Mouse (Mus musculus) embryonic facial prominence, embryonic 10.5 days (tissue): ENCODE data around the gene Zbtb12. TPM values are rescaled to one million over a fixed set of nuclear protein-coding genes. Genes with fewer than 3 reads are reported as not detected.

Source experiments
- DNase-seq: peaks from one replicate; pipeline ENCODE4 v3.0.0-alpha.2; 2017; ENCODE audit warnings: low spot score
- H3K27ac ChIP-seq: fragments of 300-500 bp; sonication (generic); replicated peaks from 2 replicates; pipeline ENCODE4 v1.5.1; 2016; ENCODE audit warnings: mild to moderate bottlenecking
- H3K27me3 ChIP-seq: fragments of 300-500 bp; sonication (generic); replicated peaks from 2 replicates; pipeline ENCODE4 v1.6.1; 2016; ENCODE audit warnings: low read depth, mild to moderate bottlenecking; ENCODE audit not compliant: poor library complexity, severe bottlenecking
- H3K36me3 ChIP-seq: fragments of 300-500 bp; sonication (generic); replicated peaks from 2 replicates; pipeline ENCODE4 v1.6.1; 2016; ENCODE audit warnings: mild to moderate bottlenecking, moderate library complexity
- H3K4me1 ChIP-seq: fragments of 300-500 bp; sonication (generic); 2 replicates; pipeline ENCODE4 v1.6.1; 2016
- H3K4me3 ChIP-seq: fragments of 300-500 bp; sonication (generic); 2 replicates; pipeline ENCODE4 v1.5.1; 2016; ENCODE audit warnings: mild to moderate bottlenecking, moderate library complexity
- H3K9me3 ChIP-seq: fragments of 300-500 bp; sonication (generic); 2 replicates; pipeline ENCODE4 v1.6.1; 2016; ENCODE audit warnings: mild to moderate bottlenecking
- WGBS: fragments of 180-500 bp; shearing (Covaris S2); methylation state at CpG from one replicate; pipeline ENCODE4 v1.1.7; 2016; 5-methylcytosine and 5-hydroxymethylcytosine counted together
- polyA plus RNA-seq: library from polyadenylated mRNA; unstranded; fragments of >200 nt; fragmentation: Nextera tagmentation; extraction: Ambion mirVana; gene quantifications from 2 replicates; pipeline ENCODE4 v1.2.1, GENCODE M21; 2016

Zbtb12 gene
- polyA plus RNA-seq, 1 experiment from 2014 or later: 6.2 TPM

DNA sequence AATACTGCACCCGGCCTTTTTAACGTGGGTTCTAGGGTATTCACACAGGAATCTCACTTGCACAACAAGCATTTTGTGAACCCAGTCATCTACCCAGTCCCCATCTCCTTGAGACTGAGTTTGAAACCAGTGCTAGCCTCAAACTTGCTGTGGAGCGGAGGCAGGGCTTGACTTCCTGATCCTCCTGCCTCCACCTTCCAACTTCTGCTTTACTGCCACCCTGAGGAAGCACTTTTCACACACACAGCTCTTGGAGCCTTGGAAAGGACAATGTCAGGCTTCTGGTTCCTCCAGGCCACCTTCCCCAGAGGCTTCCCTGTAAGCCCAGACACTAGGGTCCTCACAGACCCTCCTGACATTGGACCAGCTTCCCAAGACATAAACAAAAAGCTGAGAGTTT lies 4.0 kb downstream of the Zbtb12 start:
- WGBS: 64% methylated on average over 3 of the region's 3 CpGs
- no peaks in the 10 kb centered on the region for H3K9me3 ChIP-seq
- H3K4me3 ChIP-seq: no peak overlapping the region
- H3K36me3 ChIP-seq: no peaks in the 10 kb centered on the region
- no peak overlapping the region for H3K27ac ChIP-seq
- H3K27me3 ChIP-seq: peaks cover 38% of the 10 kb centered on the region
- peaks cover 27% of the 10 kb centered on the region for H3K4me1 ChIP-seq
- DNase-seq: no peak

- H3K4me1 ChIP-seq: peaks cover 20% of the 10 kb centered on the region
- H3K27me3 ChIP-seq: peaks cover 36% of the 10 kb centered on the region
- 88% methylated on average over 6 of the region's 6 CpGs for WGBS
- no peaks in the 10 kb centered on the region for H3K9me3 ChIP-seq
- no peak overlapping the region for H3K27ac ChIP-seq
- H3K36me3 ChIP-seq: no peaks in the 10 kb centered on the region
- no peak overlapping the region for H3K4me3 ChIP-seq
- no peak for DNase-seq
These were observed 5.4 kb downstream of the Zbtb12 start for GRCm38 (mm10) chr17:34884704-34885103.

GRCm38 (mm10) chr17:34885615-34886014 lies 6.3 kb downstream of the Zbtb12 start:
- Histone ChIP-seq H3K4me1 (peaks cover 17% of the 10 kb centered on the region), H3K4me3 (no peak overlapping the region), H3K9me3 (no peaks in the 10 kb centered on the region), H3K27me3 (peaks cover 31% of the 10 kb centered on the region), H3K36me3 (no peaks in the 10 kb centered on the region), H3K27ac (no peak overlapping the region)
- WGBS: 86% methylated on average over 3 of the region's 3 CpGs
- DNase-seq: no peak

DNA sequence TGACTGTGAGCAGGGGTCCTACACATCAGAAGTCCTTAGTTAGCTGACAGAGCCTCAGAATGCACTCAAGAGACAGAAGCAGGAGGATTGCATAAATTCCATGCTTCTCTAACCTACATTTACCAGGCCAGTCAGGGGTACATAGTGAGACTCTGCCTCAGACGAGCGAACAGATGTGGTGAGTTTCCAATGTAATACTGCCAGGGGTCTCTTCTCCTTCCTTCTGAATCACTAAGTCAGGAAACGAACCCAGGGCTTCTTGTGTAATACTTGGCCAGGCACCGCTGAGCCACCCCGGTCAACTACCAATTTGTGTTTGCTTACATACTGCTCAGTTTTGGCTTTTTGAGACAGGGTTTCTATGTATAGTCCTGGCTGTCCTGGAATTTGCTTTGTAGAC lies 8.7 kb downstream of the Zbtb12 start:
- no peak overlapping the region for H3K27ac ChIP-seq
- 90% methylated on average over 5 of the region's 5 CpGs for WGBS
- peaks cover 8% of the 10 kb centered on the region for H3K4me1 ChIP-seq
- peaks cover 12% of the 10 kb centered on the region for H3K27me3 ChIP-seq
- H3K9me3 ChIP-seq: no peaks in the 10 kb centered on the region
- H3K4me3 ChIP-seq: no peak overlapping the region
- no peaks in the 10 kb centered on the region for H3K36me3 ChIP-seq
- DNase-seq: no peak

- H3K27ac ChIP-seq: no peak overlapping the region
- no peak for DNase-seq
- 86% methylated on average over 12 of the region's 12 CpGs for WGBS
- H3K4me3 ChIP-seq: no peak overlapping the region
- H3K27me3 ChIP-seq: no peaks in the 10 kb centered on the region
- peaks cover 15% of the 10 kb centered on the region for H3K4me1 ChIP-seq
- no peaks in the 10 kb centered on the region for H3K9me3 ChIP-seq
- no peaks in the 10 kb centered on the region for H3K36me3 ChIP-seq
These were observed 10.9 kb downstream of the Zbtb12 start for GRCm38 (mm10) chr17:34890074-34890743.

GRCm38 (mm10) chr17:34891377-34891776 lies 12.1 kb downstream of the Zbtb12 start:
- Histone ChIP-seq H3K4me1 (peaks cover 27% of the 10 kb centered on the region), H3K4me3 (no peak overlapping the region), H3K9me3 (peaks cover 3% of the 10 kb centered on the region; the same call in 1 of the 2 replicates), H3K27me3 (no peaks in the 10 kb centered on the region), H3K27ac (no peak overlapping the region), H3K36me3 (peaks cover 11% of the 10 kb centered on the region)
- 90% methylated on average over 2 of the region's 2 CpGs for WGBS
- no peak for DNase-seq

DNA sequence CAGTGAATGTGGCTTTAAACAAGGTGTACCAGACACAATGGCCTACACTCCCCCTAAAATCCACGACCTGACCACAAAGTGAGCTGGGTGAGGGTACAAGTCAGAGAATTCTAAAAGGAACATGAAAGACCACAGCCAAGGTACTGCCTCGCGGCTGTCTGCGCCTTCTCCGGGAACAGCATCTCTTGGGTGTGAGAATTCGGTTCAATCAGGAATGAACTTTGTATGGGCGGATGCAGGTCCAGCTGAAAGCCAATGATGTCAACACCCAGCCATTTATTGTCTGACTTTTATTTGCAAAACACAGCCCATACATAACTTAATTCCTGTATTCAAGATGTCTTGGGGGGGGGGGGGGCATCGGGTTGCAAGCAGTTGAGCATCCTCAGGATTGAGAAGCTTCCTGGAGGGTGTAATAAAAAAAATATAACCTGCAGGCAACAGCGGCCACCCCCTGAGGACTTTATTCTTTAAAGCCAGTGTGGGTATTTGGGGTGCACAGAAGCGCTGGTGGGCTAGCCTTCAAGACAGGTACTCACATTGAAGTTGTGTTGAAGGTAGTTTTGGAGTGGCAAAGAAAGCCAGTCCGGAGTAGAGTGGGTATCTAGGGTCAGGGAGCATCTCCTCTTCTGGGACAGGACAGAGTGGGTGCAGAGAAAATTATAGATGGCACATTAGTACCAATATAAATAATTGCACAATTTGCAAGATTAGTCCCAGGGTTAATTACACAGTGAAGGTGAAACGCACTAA lies 14.0 kb downstream of the Zbtb12 start:
- Histone ChIP-seq H3K36me3 (peaks cover 18% of the 10 kb centered on the region), H3K4me3 (peak overlapping the region; percentile 99), H3K27me3 (no peaks in the 10 kb centered on the region), H3K27ac (peak overlapping the region; percentile 99), H3K9me3 (peaks cover 4% of the 10 kb centered on the region; the same call in 1 of the 2 replicates), H3K4me1 (peaks cover 44% of the 10 kb centered on the region)
- no peak for DNase-seq
- 70% methylated on average over 12 of the region's 12 CpGs for WGBS

- H3K4me3 ChIP-seq: peak overlapping the region; percentile 99
- H3K27ac ChIP-seq: peak overlapping the region; percentile 99
- H3K36me3 ChIP-seq: peaks cover 18% of the 10 kb centered on the region
- peaks cover 4% of the 10 kb centered on the region; the same call in 1 of the 2 replicates for H3K9me3 ChIP-seq
- peak; percentile 98 for DNase-seq
- no peaks in the 10 kb centered on the region for H3K27me3 ChIP-seq
- H3K4me1 ChIP-seq: peaks cover 46% of the 10 kb centered on the region
- under 1% methylated on average over 46 of the region's 51 CpGs for WGBS
These were observed 14.9 kb downstream of the Zbtb12 start for GRCm38 (mm10) chr17:34894074-34894597.

GRCm38 (mm10) chr17:34894801-34895530 lies 15.7 kb downstream of the Zbtb12 start:
- Histone ChIP-seq H3K4me3 (peak overlapping the region; percentile 99), H3K36me3 (peaks cover 18% of the 10 kb centered on the region), H3K4me1 (peaks cover 53% of the 10 kb centered on the region), H3K27ac (peak overlapping the region; percentile 99), H3K27me3 (no peaks in the 10 kb centered on the region), H3K9me3 (peaks cover 4% of the 10 kb centered on the region; the same call in 1 of the 2 replicates)
- 8% methylated on average over 51 of the region's 51 CpGs for WGBS
- DNase-seq: peak; percentile 59

DNA sequence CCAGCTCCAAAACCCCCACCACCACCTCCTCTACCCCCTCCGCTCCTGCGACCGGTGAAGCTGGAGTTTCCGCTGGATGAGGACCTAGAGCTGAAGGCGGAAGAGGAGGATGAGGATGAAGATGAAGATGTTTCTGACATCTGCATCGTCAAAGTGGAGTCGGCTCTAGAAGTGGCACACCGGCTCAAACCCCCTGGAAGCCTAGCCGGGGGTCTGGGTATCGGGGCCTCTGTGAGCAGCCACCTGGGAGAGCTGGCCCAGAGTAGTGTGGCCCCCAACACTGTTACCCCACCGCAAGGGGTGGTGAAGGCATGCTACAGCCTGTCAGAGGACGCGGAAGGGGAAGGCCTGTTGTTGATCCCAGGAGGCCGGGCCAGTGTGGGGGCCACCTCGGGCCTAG lies 16.4 kb downstream of the Zbtb12 start:
- Histone ChIP-seq H3K4me3 (peak overlapping the region; percentile 99), H3K9me3 (peaks cover 4% of the 10 kb centered on the region; the same call in 1 of the 2 replicates), H3K4me1 (peaks cover 59% of the 10 kb centered on the region), H3K36me3 (peaks cover 19% of the 10 kb centered on the region), H3K27me3 (no peaks in the 10 kb centered on the region), H3K27ac (peak overlapping the region; percentile 99)
- DNase-seq: no peak
- WGBS: 89% methylated on average over 15 of the region's 15 CpGs

GRCm38 (mm10) chr17:34896366-34896765 lies 17.1 kb downstream of the Zbtb12 start:
- no peaks in the 10 kb centered on the region for H3K27me3 ChIP-seq
- H3K4me1 ChIP-seq: peaks cover 59% of the 10 kb centered on the region

More at GRCm38 (mm10) chr17:34896366-34896765, 17.1 kb downstream of the Zbtb12 start:
- DNase-seq: no peak
- 89% methylated on average over 17 of the region's 17 CpGs for WGBS
- Histone ChIP-seq H3K4me3 (peak overlapping the region; percentile 99), H3K36me3 (peaks cover 25% of the 10 kb centered on the region), H3K27ac (0 out of 2 replicates have a peak overlapping the region, but pooled peaks have one; percentile 99), H3K9me3 (peaks cover 4% of the 10 kb centered on the region; the same call in 1 of the 2 replicates)
